Mouse (Mus musculus): ENCODE measurements around the gene Gramd4.

- no peak for TF ChIP-seq CTCF (IDR thresholded peaks at IDR 0.05)
- TF ChIP-seq EP300 (IDR thresholded peaks at IDR 0.05; ENCODE audit: insufficient read depth, low read depth, low read length), result no peak
Measured at GRCm38 (mm10) chr15:86117115-86118100, 59.9 kb downstream of the Gramd4 start.
